Mouse (Mus musculus): ENCODE measurements around the gene Ptk6. TPM values are rescaled to one million over a fixed set of nuclear protein-coding genes. Genes with fewer than 3 reads are reported as not detected.

Ptk6 gene
- not detected in 2 replicates for polyA plus RNA-seq (2016; fragmentation: Nextera tagmentation; extraction: Ambion mirVana)

GRCm38 (mm10) chr2:181202422-181202821, at the start of gene Ptk6:
Gene Ptk6 (minus strand): TSS chr2:181202789.
- Histone ChIP-seq H3K27ac (no peak within 1 kb of the TSS), H3K4me1 (0 out of 2 replicates have a peak, but pooled peaks cover 8% of the 10 kb centered on the region), H3K9me3 (no peaks in the 10 kb centered on the region), H3K36me3 (no peaks in the 10 kb centered on the region), H3K27me3 (ENCODE audit: insufficient read depth, poor library complexity, severe bottlenecking) (peaks cover 49% of the 10 kb centered on the region; the same call in 1 of the 2 replicates), H3K4me3 (no peak within 1 kb of the TSS)
- DNase-seq (ENCODE audit: low spot score): no peak
- WGBS: 81% methylated on average over 3 of the region's 3 CpGs

GRCm38 (mm10) chr2:181251841-181252240, 49.3 kb upstream of the Ptk6 start:
- no peak for DNase-seq (ENCODE audit: low spot score)
- 86% methylated on average over 1 of the region's 1 CpGs for WGBS
- no peaks in the 10 kb centered on the region for H3K4me1 ChIP-seq
- peaks cover 51% of the 10 kb centered on the region for H3K36me3 ChIP-seq
- H3K27ac ChIP-seq: no peak overlapping the region
- H3K4me3 ChIP-seq: no peak overlapping the region
- no peaks in the 10 kb centered on the region for H3K9me3 ChIP-seq
- no peaks in the 10 kb centered on the region for H3K27me3 ChIP-seq (ENCODE audit: insufficient read depth, poor library complexity, severe bottlenecking)

GRCm38 (mm10) chr2:181249217-181249616, 46.6 kb upstream of the Ptk6 start:
- no peak for DNase-seq (ENCODE audit: low spot score)
- whole genome bisulfite sequencing: 82% methylated on average over 10 of the region's 10 CpGs
- H3K36me3 ChIP-seq: peaks cover 28% of the 10 kb centered on the region

GRCm38 (mm10) chr2:181245031-181245430, 42.4 kb upstream of the Ptk6 start:
- WGBS: 48% methylated on average over 2 of the region's 2 CpGs
- Histone ChIP-seq H3K4me3 (no peak overlapping the region), H3K36me3 (no peaks in the 10 kb centered on the region), H3K9me3 (no peaks in the 10 kb centered on the region), H3K27ac (no peak overlapping the region), H3K4me1 (peaks cover 18% of the 10 kb centered on the region; the same call in 1 of the 2 replicates), H3K27me3 (ENCODE audit: insufficient read depth, poor library complexity, severe bottlenecking) (peaks cover 8% of the 10 kb centered on the region; the same call in 1 of the 2 replicates)
- DNase-seq (ENCODE audit: low spot score): no peak

More at GRCm38 (mm10) chr2:181249217-181249616, 46.6 kb upstream of the Ptk6 start:
- Histone ChIP-seq H3K27ac (no peak overlapping the region), H3K4me3 (no peak overlapping the region), H3K27me3 (ENCODE audit: insufficient read depth, poor library complexity, severe bottlenecking) (no peaks in the 10 kb centered on the region), H3K4me1 (no peaks in the 10 kb centered on the region), H3K9me3 (no peaks in the 10 kb centered on the region)

GRCm38 (mm10) chr2:181243706-181244394, 41.3 kb upstream of the Ptk6 start:
- H3K36me3 ChIP-seq: no peaks in the 10 kb centered on the region; the same call in 1 of the 2 replicates
- no peak for DNase-seq (ENCODE audit: low spot score)
- H3K4me3 ChIP-seq: no peak overlapping the region
- peaks cover 16% of the 10 kb centered on the region; the same call in 1 of the 2 replicates for H3K27me3 ChIP-seq (ENCODE audit: insufficient read depth, poor library complexity, severe bottlenecking)
- no peak overlapping the region for H3K27ac ChIP-seq
- WGBS: 33% methylated on average over 11 of the region's 11 CpGs
- H3K9me3 ChIP-seq: no peaks in the 10 kb centered on the region
- peaks cover 18% of the 10 kb centered on the region; the same call in 1 of the 2 replicates for H3K4me1 ChIP-seq

- peaks cover 16% of the 10 kb centered on the region; the same call in 1 of the 2 replicates for H3K27me3 ChIP-seq (ENCODE audit: insufficient read depth, poor library complexity, severe bottlenecking)
- H3K4me1 ChIP-seq: peaks cover 18% of the 10 kb centered on the region; the same call in 1 of the 2 replicates
- H3K36me3 ChIP-seq: peaks cover 4% of the 10 kb centered on the region; the same call in 1 of the 2 replicates
- H3K9me3 ChIP-seq: no peaks in the 10 kb centered on the region
- DNase-seq (ENCODE audit: low spot score): no peak
- WGBS: 71% methylated on average over 3 of the region's 3 CpGs
- peak overlapping the region; percentile 68 for H3K4me3 ChIP-seq
- peak overlapping the region; percentile 75 for H3K27ac ChIP-seq
Measured at GRCm38 (mm10) chr2:181242314-181242665, 39.7 kb upstream of the Ptk6 start.

GRCm38 (mm10) chr2:181241602-181242313, 39.2 kb upstream of the Ptk6 start, which contains the start of gene Helz2:
Gene Helz2 (minus strand): TSS chr2:181242027.
- Histone ChIP-seq H3K27ac (peak within 1 kb of the TSS; percentile 75), H3K9me3 (no peaks in the 10 kb centered on the region), H3K4me1 (peaks cover 18% of the 10 kb centered on the region; the same call in 1 of the 2 replicates), H3K4me3 (peak within 1 kb of the TSS; percentile 68), H3K36me3 (peaks cover 5% of the 10 kb centered on the region; the same call in 1 of the 2 replicates), H3K27me3 (ENCODE audit: insufficient read depth, poor library complexity, severe bottlenecking) (peaks cover 16% of the 10 kb centered on the region; the same call in 1 of the 2 replicates)
- WGBS: 6% methylated on average over 16 of the region's 16 CpGs
- DNase-seq (ENCODE audit: low spot score): peak; percentile 87

- Histone ChIP-seq H3K4me3 (peak overlapping the region; percentile 68), H3K27ac (0 out of 2 replicates have a peak overlapping the region, but pooled peaks have one; percentile 75), H3K36me3 (peaks cover 5% of the 10 kb centered on the region; the same call in 1 of the 2 replicates), H3K4me1 (peaks cover 18% of the 10 kb centered on the region; the same call in 1 of the 2 replicates), H3K27me3 (ENCODE audit: insufficient read depth, poor library complexity, severe bottlenecking) (peaks cover 16% of the 10 kb centered on the region; the same call in 1 of the 2 replicates), H3K9me3 (no peaks in the 10 kb centered on the region)
- WGBS: 86% methylated on average over 13 of the region's 13 CpGs
- DNase-seq (ENCODE audit: low spot score): no peak
Measured at GRCm38 (mm10) chr2:181240806-181241440, 38.3 kb upstream of the Ptk6 start.

GRCm38 (mm10) chr2:181239261-181239660, 36.7 kb upstream of the Ptk6 start:
- H3K4me1 ChIP-seq: peaks cover 18% of the 10 kb centered on the region; the same call in 1 of the 2 replicates
- H3K9me3 ChIP-seq: no peaks in the 10 kb centered on the region
- H3K4me3 ChIP-seq: no peak overlapping the region
- peaks cover 5% of the 10 kb centered on the region; the same call in 1 of the 2 replicates for H3K36me3 ChIP-seq
- no peak for DNase-seq (ENCODE audit: low spot score)
- H3K27ac ChIP-seq: no peak overlapping the region
- peaks cover 16% of the 10 kb centered on the region; the same call in 1 of the 2 replicates for H3K27me3 ChIP-seq (ENCODE audit: insufficient read depth, poor library complexity, severe bottlenecking)
- WGBS: 89% methylated on average over 9 of the region's 9 CpGs

GRCm38 (mm10) chr2:181238861-181239260, 36.3 kb upstream of the Ptk6 start:
- H3K36me3 ChIP-seq: peaks cover 5% of the 10 kb centered on the region; the same call in 1 of the 2 replicates
- DNase-seq (ENCODE audit: low spot score): no peak
- no peaks in the 10 kb centered on the region for H3K9me3 ChIP-seq
- no peak overlapping the region for H3K27ac ChIP-seq
- H3K27me3 ChIP-seq (ENCODE audit: insufficient read depth, poor library complexity, severe bottlenecking): peaks cover 16% of the 10 kb centered on the region; the same call in 1 of the 2 replicates
- peaks cover 17% of the 10 kb centered on the region; the same call in 1 of the 2 replicates for H3K4me1 ChIP-seq
- no peak overlapping the region for H3K4me3 ChIP-seq
- WGBS: 57% methylated on average over 2 of the region's 2 CpGs

- H3K27me3 ChIP-seq (ENCODE audit: insufficient read depth, poor library complexity, severe bottlenecking): peaks cover 16% of the 10 kb centered on the region; the same call in 1 of the 2 replicates
Measured at GRCm38 (mm10) chr2:181238091-181238610, 35.6 kb upstream of the Ptk6 start.

More at GRCm38 (mm10) chr2:181238091-181238610, 35.6 kb upstream of the Ptk6 start:
- Histone ChIP-seq H3K9me3 (no peaks in the 10 kb centered on the region), H3K4me1 (peaks cover 12% of the 10 kb centered on the region; the same call in 1 of the 2 replicates), H3K27ac (no peak overlapping the region), H3K4me3 (no peak overlapping the region), H3K36me3 (peaks cover 5% of the 10 kb centered on the region; the same call in 1 of the 2 replicates)
- WGBS: 82% methylated on average over 10 of the region's 10 CpGs
- no peak for DNase-seq (ENCODE audit: low spot score)

Data from heart, embryonic 10.5 days (tissue).